Comparison of ENCODE assay signal across 8 mouse cellular contexts in the genomic region with DNA sequence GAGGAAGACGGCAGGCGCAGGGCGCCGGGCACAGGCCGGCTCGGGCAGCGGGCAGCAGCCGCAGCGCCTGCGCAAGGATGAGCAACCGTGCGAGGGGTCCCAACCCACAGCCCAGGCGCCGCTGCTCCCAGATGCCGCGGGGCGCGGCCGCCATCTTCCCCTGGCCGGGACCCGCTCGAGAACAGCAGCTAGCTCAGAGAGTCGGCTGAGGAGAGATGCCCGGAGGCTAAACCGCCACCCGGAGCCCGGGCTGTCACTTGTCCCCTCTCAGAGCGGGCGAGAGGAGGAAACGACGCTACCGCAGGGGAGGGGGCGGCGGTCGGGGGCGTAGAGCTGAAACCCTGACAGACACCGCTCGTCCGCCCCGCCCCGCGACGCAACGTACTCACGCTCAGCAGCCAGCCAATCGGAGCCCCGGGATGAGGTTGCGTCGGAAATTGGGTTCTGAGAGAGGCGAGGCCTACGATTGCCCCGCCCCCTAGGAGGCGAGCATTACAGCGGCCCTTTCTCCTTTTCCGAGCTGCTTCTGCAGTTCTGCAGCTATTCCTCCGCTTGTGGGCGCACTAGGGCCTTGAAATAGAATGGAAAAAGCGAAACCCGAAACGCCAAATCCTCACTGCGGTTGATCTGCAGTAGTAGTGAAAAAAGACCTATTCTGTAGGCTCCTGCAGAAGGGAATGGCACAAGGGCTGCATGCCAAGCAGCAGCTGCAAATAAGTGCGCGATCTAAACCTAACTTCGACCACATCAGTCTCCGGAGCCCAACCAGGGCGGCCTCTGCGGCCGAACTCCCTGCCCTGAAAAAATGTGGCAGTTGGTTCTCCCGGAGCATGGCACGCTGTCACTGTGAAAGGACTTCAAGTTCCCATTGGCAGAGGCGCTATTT. TPM values are rescaled to one million over a fixed set of nuclear protein-coding genes. Genes with fewer than 3 reads are reported as not detected.
A peak's percentile ranks its signal among the peaks of the same experiment; 100 is the strongest.
DNase-seq lines count a peak whose midpoint lies in the region; ATAC-seq and TF ChIP-seq lines count a peak whose summit lies in the region.

Gene Lrig2, minus strand, starts transcription at position 381 of the 886 bp plus-strand sequence.

- no peaks in the 10 kb centered on the region for H3K36me3 ChIP-seq in hindbrain, embryonic 10.5 days
- H3K36me3 ChIP-seq in lung, postnatal 0 days (ENCODE audit: insufficient read depth, low read length), result no peaks in the 10 kb centered on the region

- peak within 1 kb of the TSS; percentile 71 for H3K9ac ChIP-seq in lung, postnatal 0 days (replicated peaks; ENCODE audit: low read depth)

- H3K4me2 ChIP-seq in lung, postnatal 0 days (replicated peaks; ENCODE audit: low read depth, low read length), result peak within 1 kb of the TSS; percentile 66

- ATAC-seq in frontal cortex, adult (ENCODE audit: low TSS enrichment), result peak; percentile 98
- peak; percentile 99 for ATAC-seq in lung, postnatal 0 days

- peak within 1 kb of the TSS; percentile 94 for H3K4me3 ChIP-seq in hindbrain, embryonic 10.5 days
- peak within 1 kb of the TSS; percentile 93 for H3K4me3 ChIP-seq in lung, postnatal 0 days (ENCODE audit: low read depth, low read length)

- H3K4me1 ChIP-seq in hindbrain, embryonic 10.5 days (replicated peaks), result peaks cover 28% of the 10 kb centered on the region
- 0 out of 2 replicates have a peak, but pooled peaks cover 3% of the 10 kb centered on the region for H3K4me1 ChIP-seq in lung, postnatal 0 days (ENCODE audit: insufficient read depth, low read depth, low read length)

- peak within 1 kb of the TSS; percentile 96 for H3K27ac ChIP-seq in hindbrain, embryonic 10.5 days
- peak within 1 kb of the TSS; percentile 95 for H3K27ac ChIP-seq in lung, postnatal 0 days (ENCODE audit: low read length)

- no peaks in the 10 kb centered on the region for H3K9me3 ChIP-seq in hindbrain, embryonic 10.5 days
- H3K9me3 ChIP-seq in lung, postnatal 0 days (ENCODE audit: low read length), result no peaks in the 10 kb centered on the region

- peak; percentile 98 for DNase-seq in MN1 (ENCODE audit: low spot score)
- DNase-seq in cerebellum, adult 9-10 months, result peak; percentile 99
- DNase-seq in hindbrain, embryonic 10.5 days (ENCODE audit: low spot score), result peak; percentile 100
- peak; percentile 99 for DNase-seq in layer of hippocampus, adult 9-11 months
- DNase-seq in lung, postnatal 0 days (ENCODE audit: low spot score), result peak; percentile 99
- DNase-seq in ovary, postnatal 14 days (ENCODE audit: low spot score), result peak; percentile 95
- DNase-seq in thymus, postnatal 14 days, result peak; percentile 99

- TF ChIP-seq EP300 in lung, postnatal 0 days (IDR thresholded peaks at IDR 0.05), result no peak

- H3K27me3 ChIP-seq in hindbrain, embryonic 10.5 days (ENCODE audit: insufficient read depth, poor library complexity, severe bottlenecking), result no peaks in the 10 kb centered on the region
- H3K27me3 ChIP-seq in lung, postnatal 0 days (replicated peaks; ENCODE audit: insufficient read depth, low read length), result no peaks in the 10 kb centered on the region

- WGBS in hindbrain, embryonic 10.5 days, result under 1% methylated on average over 71 of the region's 71 CpGs
- under 1% methylated on average over 59 of the region's 71 CpGs for whole genome bisulfite sequencing in lung, postnatal 0 days

- TF ChIP-seq CTCF in lung, postnatal 0 days (IDR thresholded peaks at IDR 0.05), result peak; percentile 86

RNA-seq across cellular contexts. Expression of gene Lrig2, which starts in this region (rescaled TPM):
- 16.7 and 20.4 TPM in 2 replicates for polyA plus RNA-seq in hindbrain, embryonic 10.5 days (2016; fragmentation: Nextera tagmentation; extraction: Ambion mirVana)
- polyA plus RNA-seq in lung, postnatal 0 days (2015; fragmentation: Nextera tagmentation; extraction: Ambion mirVana), result 8.9 and 9.4 TPM in 2 replicates

Comparison
In these comparisons a context has a peak if more than half of its experiments do, and no peak if none do; other contexts are left out.
1. Peak in every context shown above with its lines: DNase-seq, ATAC-seq, H3K4me3 ChIP-seq and H3K27ac ChIP-seq.